Mouse (Mus musculus): ENCODE results near the gene Gkn1. TPM values are rescaled to one million over a fixed set of nuclear protein-coding genes. Genes with fewer than 3 reads are reported as not detected.

Gene Gkn1
- polyA plus RNA-seq, 1 experiment from 2014 or later: not detected

DNA sequence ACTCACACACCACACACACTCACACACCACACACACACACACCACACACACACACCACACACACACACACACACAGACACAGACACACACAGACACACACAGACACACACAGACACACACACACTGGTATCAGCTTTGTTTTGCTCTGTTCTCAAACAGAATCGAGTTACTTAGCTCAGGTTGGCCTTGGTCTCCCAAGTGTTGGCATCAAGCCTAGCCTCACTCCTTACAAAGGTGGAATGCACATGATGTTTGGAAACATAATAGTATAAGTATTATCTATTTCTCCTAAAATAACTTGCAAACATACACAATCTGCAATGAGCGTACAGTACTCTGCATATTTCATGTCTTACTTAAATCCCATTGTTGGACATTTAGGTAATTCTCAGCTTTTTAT lies 18.4 kb downstream of the Gkn1 start:
- Histone ChIP-seq H3K36me3 (ENCODE audit: control insufficient read depth, insufficient read depth, low read length) (no peaks in the 10 kb centered on the region), H3K9me3 (replicated peaks; ENCODE audit: control insufficient read depth, low read length) (no peaks in the 10 kb centered on the region), H3K27ac (ENCODE audit: low read depth, low read length) (no peak overlapping the region), H3K27me3 (replicated peaks; ENCODE audit: control insufficient read depth, insufficient read depth, low read length) (no peaks in the 10 kb centered on the region), H3K4me3 (ENCODE audit: low read depth, low read length) (no peak overlapping the region), H3K9ac (ENCODE audit: low read length) (no peak overlapping the region), H3K4me1 (ENCODE audit: control insufficient read depth, insufficient read depth, low read length) (peaks cover 16% of the 10 kb centered on the region), H3K4me2 (ENCODE audit: low read length) (no peak overlapping the region)
- ATAC-seq (no peak), DNase-seq (ENCODE audit: low spot score) (no peak)
- 55% methylated on average over 2 of the region's 2 CpGs for WGBS

DNA sequence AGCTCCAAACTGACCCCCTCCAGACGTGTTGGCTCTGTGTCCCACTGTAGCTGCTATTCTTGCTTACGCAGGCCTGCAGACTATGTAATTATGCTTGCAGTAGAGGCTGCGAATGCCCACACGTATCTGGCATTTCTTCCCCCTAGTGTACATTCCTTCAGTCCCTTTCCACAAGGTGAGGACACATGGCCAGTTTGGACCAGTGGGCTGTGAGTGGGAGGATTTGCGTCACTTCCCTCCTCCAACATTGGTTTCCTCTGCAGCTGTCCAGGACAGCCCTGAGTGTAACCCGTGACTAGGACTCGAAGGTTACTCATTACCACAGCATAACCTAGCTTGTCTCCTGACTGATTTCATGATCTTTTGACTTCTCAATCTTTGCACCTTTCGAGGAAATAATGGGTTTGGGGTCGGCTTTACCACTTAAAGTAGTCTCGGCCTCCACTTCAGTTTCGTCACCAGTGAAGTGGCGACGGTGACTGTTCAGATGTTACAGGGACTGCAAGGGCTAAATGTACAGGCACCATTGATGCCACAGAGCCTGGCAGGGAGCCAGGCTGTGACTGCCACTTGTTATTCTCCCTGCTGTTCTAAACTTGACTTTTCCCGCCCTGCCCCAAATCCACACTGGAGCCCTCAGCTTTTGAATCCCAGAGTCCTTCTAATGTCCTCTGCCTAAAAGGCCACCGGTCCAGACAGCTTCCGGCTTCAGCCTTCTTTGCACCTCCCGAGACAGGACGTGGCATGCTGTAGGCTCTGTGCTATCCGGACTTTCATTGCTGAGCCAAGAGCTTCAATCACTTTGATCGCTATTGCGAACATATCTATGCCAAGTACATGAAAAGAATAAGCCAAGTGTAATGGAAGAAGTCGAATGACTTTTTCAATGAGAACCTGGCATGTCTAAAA lies 22.2 kb downstream of the Gkn1 start:
- Histone ChIP-seq H3K9ac (ENCODE audit: low read length) (no peak overlapping the region), H3K4me3 (ENCODE audit: low read depth, low read length) (no peak overlapping the region), H3K4me2 (ENCODE audit: low read length) (no peak overlapping the region), H3K27me3 (replicated peaks; ENCODE audit: control insufficient read depth, insufficient read depth, low read length) (no peaks in the 10 kb centered on the region), H3K9me3 (replicated peaks; ENCODE audit: control insufficient read depth, low read length) (no peaks in the 10 kb centered on the region), H3K4me1 (ENCODE audit: control insufficient read depth, insufficient read depth, low read length) (peaks cover 3% of the 10 kb centered on the region; the same call in 1 of the 2 replicates), H3K36me3 (ENCODE audit: control insufficient read depth, insufficient read depth, low read length) (no peaks in the 10 kb centered on the region), H3K27ac (ENCODE audit: low read depth, low read length) (no peak overlapping the region)
- WGBS: 77% methylated on average over 22 of the region's 22 CpGs
- DNase-seq (ENCODE audit: low spot score): peak; percentile 17
- ATAC-seq: no peak

DNA sequence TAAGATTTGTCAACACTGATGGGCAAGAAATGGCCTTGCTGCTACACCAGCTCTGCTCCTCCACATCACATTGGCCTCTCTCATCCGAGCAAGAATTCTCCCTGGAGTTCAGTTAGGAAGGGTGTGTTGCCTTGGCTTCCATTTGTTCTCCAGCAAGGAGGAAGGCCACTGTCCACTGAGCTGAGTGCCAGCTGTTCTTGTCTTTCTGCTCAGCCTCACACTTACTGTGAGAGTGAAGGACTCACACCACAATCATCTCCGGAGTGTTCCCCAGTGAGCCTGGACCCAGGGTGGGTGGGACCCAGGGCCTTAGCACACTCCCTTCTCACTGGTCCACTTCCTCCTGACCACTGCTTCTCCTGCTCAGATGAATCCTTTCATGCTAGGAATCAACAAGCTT lies 23.8 kb downstream of the Gkn1 start:
- Histone ChIP-seq H3K27ac (ENCODE audit: low read depth, low read length) (no peak overlapping the region), H3K4me1 (ENCODE audit: control insufficient read depth, insufficient read depth, low read length) (peaks cover 3% of the 10 kb centered on the region; the same call in 1 of the 2 replicates), H3K36me3 (ENCODE audit: control insufficient read depth, insufficient read depth, low read length) (no peaks in the 10 kb centered on the region), H3K4me3 (ENCODE audit: low read depth, low read length) (no peak overlapping the region), H3K9me3 (replicated peaks; ENCODE audit: control insufficient read depth, low read length) (no peaks in the 10 kb centered on the region), H3K4me2 (ENCODE audit: low read length) (no peak overlapping the region), H3K9ac (ENCODE audit: low read length) (no peak overlapping the region), H3K27me3 (replicated peaks; ENCODE audit: control insufficient read depth, insufficient read depth, low read length) (no peaks in the 10 kb centered on the region)
- 95% methylated on average over 2 of the region's 2 CpGs for WGBS
- ATAC-seq (no peak), DNase-seq (ENCODE audit: low spot score) (no peak)

DNA sequence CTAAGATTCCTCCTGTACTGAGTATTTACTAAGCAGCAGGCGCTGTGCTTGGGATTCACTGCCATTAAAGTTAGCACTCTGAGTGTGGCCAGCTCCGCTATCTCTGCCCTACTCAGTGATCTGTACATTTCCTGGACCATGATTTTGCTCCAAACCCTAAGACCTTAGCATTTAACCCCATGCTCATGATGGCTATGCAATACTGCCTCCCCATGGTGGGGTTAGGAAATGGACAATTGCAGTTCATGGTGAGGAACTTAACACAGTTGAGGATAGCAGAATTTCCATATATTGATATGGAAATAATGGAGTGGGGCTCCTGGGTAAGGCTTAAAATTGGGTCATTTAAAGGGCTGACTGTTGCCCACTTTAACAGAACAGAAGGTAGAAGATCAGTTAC lies 27.4 kb downstream of the Gkn1 start:
- Histone ChIP-seq H3K9ac (ENCODE audit: low read length) (no peak overlapping the region), H3K27ac (ENCODE audit: low read depth, low read length) (no peak overlapping the region), H3K4me2 (ENCODE audit: low read length) (no peak overlapping the region), H3K4me1 (ENCODE audit: control insufficient read depth, insufficient read depth, low read length) (no peaks in the 10 kb centered on the region), H3K27me3 (replicated peaks; ENCODE audit: control insufficient read depth, insufficient read depth, low read length) (no peaks in the 10 kb centered on the region), H3K36me3 (ENCODE audit: control insufficient read depth, insufficient read depth, low read length) (no peaks in the 10 kb centered on the region), H3K9me3 (replicated peaks; ENCODE audit: control insufficient read depth, low read length) (no peaks in the 10 kb centered on the region), H3K4me3 (ENCODE audit: low read depth, low read length) (no peak overlapping the region)
- no peak for ATAC-seq
- DNase-seq (ENCODE audit: low spot score): no peak
- 90% methylated on average over 2 of the region's 2 CpGs for WGBS

DNA sequence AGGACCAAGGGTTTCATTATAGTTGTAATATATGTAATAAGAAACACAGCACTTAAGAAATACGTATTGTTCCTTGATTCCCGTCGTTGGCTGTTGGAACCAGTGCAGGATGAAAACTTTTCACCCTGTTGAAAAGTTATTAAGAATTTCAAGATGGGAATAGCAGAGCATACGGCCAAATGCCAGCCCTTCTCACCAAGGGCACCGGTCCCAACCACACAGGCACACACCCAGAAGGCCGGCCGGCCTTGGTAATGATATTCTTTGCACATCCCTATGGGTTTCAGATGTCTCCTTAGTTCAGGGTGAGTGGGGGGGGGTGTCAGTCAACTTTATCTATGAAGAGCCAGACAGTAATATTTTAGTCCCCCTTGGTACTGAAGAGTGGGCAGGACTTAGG lies 32.1 kb downstream of the Gkn1 start:
- no peaks in the 10 kb centered on the region for H3K9me3 ChIP-seq (replicated peaks; ENCODE audit: control insufficient read depth, low read length)
- no peak for ATAC-seq
- WGBS: 94% methylated on average over 7 of the region's 7 CpGs
- H3K4me3 ChIP-seq (ENCODE audit: low read depth, low read length): no peak overlapping the region
- no peak for DNase-seq (ENCODE audit: low spot score)
- H3K4me2 ChIP-seq (ENCODE audit: low read length): no peak overlapping the region
- no peaks in the 10 kb centered on the region for H3K27me3 ChIP-seq (replicated peaks; ENCODE audit: control insufficient read depth, insufficient read depth, low read length)
- H3K9ac ChIP-seq (ENCODE audit: low read length): no peak overlapping the region
- H3K27ac ChIP-seq (ENCODE audit: low read depth, low read length): no peak overlapping the region
- no peaks in the 10 kb centered on the region for H3K4me1 ChIP-seq (ENCODE audit: control insufficient read depth, insufficient read depth, low read length)
- no peaks in the 10 kb centered on the region for H3K36me3 ChIP-seq (ENCODE audit: control insufficient read depth, insufficient read depth, low read length)

DNA sequence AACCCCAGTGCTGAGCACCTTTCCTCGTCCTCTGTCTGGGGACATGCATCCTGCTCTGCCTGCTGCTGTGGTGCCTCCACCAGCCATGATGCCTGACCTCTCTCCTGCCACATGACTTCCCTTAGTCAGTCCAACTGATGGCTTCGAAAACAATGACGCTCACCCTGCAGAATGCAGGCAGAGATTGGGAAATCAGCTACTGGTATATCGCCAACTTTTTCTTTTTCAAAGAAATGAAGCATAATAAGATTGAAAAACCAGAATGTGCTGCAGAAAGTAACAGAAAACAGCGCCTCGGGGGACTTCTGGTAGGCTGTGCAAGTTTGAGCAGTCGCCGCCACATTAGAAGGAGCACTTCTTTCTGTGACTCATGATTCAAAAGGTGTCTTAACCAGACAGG lies 33.8 kb downstream of the Gkn1 start:
- Histone ChIP-seq H3K4me1 (ENCODE audit: control insufficient read depth, insufficient read depth, low read length) (no peaks in the 10 kb centered on the region), H3K36me3 (ENCODE audit: control insufficient read depth, insufficient read depth, low read length) (no peaks in the 10 kb centered on the region), H3K27me3 (replicated peaks; ENCODE audit: control insufficient read depth, insufficient read depth, low read length) (no peaks in the 10 kb centered on the region), H3K9me3 (replicated peaks; ENCODE audit: control insufficient read depth, low read length) (no peaks in the 10 kb centered on the region), H3K4me3 (ENCODE audit: low read depth, low read length) (no peak overlapping the region), H3K9ac (ENCODE audit: low read length) (no peak overlapping the region), H3K27ac (ENCODE audit: low read depth, low read length) (no peak overlapping the region), H3K4me2 (ENCODE audit: low read length) (no peak overlapping the region)
- whole genome bisulfite sequencing: 85% methylated on average over 8 of the region's 8 CpGs
- DNase-seq (ENCODE audit: low spot score) (no peak), ATAC-seq (no peak)

DNA sequence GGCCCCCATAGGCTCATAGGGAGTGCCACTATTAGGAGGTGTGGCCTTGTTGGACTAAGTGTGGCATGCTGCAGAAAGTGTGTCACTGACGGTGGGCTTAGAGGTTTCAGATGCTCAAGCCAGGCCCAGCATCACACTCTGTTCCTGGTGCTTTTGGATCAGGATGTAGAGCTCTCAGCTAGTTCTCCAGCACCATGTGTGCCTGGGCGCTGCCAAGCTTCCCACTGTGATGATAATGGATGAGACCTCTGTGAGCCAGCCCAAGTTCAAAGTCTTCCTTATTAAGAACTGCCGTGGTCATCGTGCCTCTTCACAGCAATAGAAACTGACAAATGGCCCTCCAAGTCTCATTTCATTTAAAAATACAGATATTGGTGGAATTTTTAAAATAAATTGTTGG lies 38.0 kb downstream of the Gkn1 start:
- Histone ChIP-seq H3K27me3 (replicated peaks; ENCODE audit: control insufficient read depth, insufficient read depth, low read length) (no peaks in the 10 kb centered on the region), H3K4me3 (ENCODE audit: low read depth, low read length) (no peak overlapping the region), H3K27ac (ENCODE audit: low read depth, low read length) (no peak overlapping the region), H3K36me3 (ENCODE audit: control insufficient read depth, insufficient read depth, low read length) (0 out of 2 replicates have a peak, but pooled peaks cover 3% of the 10 kb centered on the region), H3K4me2 (ENCODE audit: low read length) (no peak overlapping the region), H3K9ac (ENCODE audit: low read length) (no peak overlapping the region), H3K4me1 (ENCODE audit: control insufficient read depth, insufficient read depth, low read length) (no peaks in the 10 kb centered on the region), H3K9me3 (replicated peaks; ENCODE audit: control insufficient read depth, low read length) (no peaks in the 10 kb centered on the region)
- no peak for ATAC-seq
- 92% methylated on average over 4 of the region's 4 CpGs for WGBS
- no peak for DNase-seq (ENCODE audit: low spot score)

DNA sequence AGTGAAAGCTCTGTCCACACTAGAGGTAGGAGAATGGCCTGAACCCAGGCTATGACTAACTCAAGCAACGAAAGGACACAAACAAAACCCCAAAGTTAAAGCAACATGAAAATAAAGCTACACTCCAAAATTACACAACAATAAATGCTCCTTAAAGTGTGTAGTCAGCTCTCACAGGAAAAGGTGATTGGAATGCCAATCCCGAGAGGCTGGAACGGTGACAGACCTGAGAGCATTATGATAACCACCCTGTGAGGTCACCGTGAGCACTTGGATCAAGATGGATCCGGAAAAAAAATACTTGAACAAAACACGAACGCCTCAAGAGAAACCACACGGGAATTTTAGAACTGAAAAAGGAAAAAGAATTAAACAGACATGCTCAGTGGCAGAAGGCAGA lies 46.3 kb downstream of the Gkn1 start:
- H3K9me3 ChIP-seq (replicated peaks; ENCODE audit: control insufficient read depth, low read length): no peaks in the 10 kb centered on the region
- DNase-seq (ENCODE audit: low spot score) (no peak), ATAC-seq (no peak)
- H3K36me3 ChIP-seq (ENCODE audit: control insufficient read depth, insufficient read depth, low read length): no peaks in the 10 kb centered on the region
- no peak overlapping the region for H3K27ac ChIP-seq (ENCODE audit: low read depth, low read length)
- H3K4me1 ChIP-seq (ENCODE audit: control insufficient read depth, insufficient read depth, low read length): no peaks in the 10 kb centered on the region
- WGBS: 90% methylated on average over 8 of the region's 8 CpGs
- H3K27me3 ChIP-seq (replicated peaks; ENCODE audit: control insufficient read depth, insufficient read depth, low read length): no peaks in the 10 kb centered on the region
- no peak overlapping the region for H3K4me2 ChIP-seq (ENCODE audit: low read length)
- H3K4me3 ChIP-seq (ENCODE audit: low read depth, low read length): no peak overlapping the region
- H3K9ac ChIP-seq (ENCODE audit: low read length): no peak overlapping the region

DNA sequence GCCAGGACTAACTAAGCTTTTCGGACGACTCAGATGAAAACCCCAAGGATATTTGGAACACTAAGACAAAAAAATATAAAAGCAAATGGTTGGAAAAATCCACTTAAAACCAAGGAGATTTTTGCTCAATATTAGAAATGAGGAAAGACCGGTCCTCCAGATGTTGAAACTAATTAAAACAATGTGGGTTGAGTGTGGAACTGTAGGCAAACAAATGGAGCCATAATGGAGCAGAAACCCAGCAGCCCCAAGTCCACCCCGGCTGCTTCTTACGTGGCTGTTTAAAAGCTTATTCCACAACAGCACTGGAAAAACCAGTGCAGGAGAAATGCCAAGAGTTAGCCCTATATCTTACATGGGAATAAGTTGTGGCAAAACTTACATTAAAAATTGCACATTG lies 48.0 kb downstream of the Gkn1 start:
- ATAC-seq (no peak), DNase-seq (ENCODE audit: low spot score) (no peak)
- H3K9me3 ChIP-seq (replicated peaks; ENCODE audit: control insufficient read depth, low read length): no peaks in the 10 kb centered on the region
- 73% methylated on average over 5 of the region's 5 CpGs for WGBS
- H3K4me1 ChIP-seq (ENCODE audit: control insufficient read depth, insufficient read depth, low read length): no peaks in the 10 kb centered on the region
- no peaks in the 10 kb centered on the region for H3K36me3 ChIP-seq (ENCODE audit: control insufficient read depth, insufficient read depth, low read length)
- H3K27me3 ChIP-seq (replicated peaks; ENCODE audit: control insufficient read depth, insufficient read depth, low read length): no peaks in the 10 kb centered on the region
- no peak overlapping the region for H3K9ac ChIP-seq (ENCODE audit: low read length)
- H3K4me2 ChIP-seq (ENCODE audit: low read length): no peak overlapping the region
- H3K27ac ChIP-seq (ENCODE audit: low read depth, low read length): no peak overlapping the region
- H3K4me3 ChIP-seq (ENCODE audit: low read depth, low read length): no peak overlapping the region

All from forebrain, embryonic 14.5 days (tissue).